Mouse (Mus musculus) ES-E14 (cell line): Measurements from ENCODE around the gene Mical2.

Source experiments
- CHD2 ChIP-seq: IDR thresholded peaks from 2 replicates; pipeline ENCODE4 v1.6.1; 2014; ENCODE audit warnings: mild to moderate bottlenecking, low read depth, low read length, inconsistent platforms
- HCFC1 ChIP-seq: IDR thresholded peaks from 2 replicates; pipeline ENCODE4 v1.6.1; 2012; ENCODE audit warnings: low read length, inconsistent platforms, borderline replicate concordance; ENCODE audit not compliant: insufficient read depth
- MAFK ChIP-seq: IDR thresholded peaks from 2 replicates; pipeline ENCODE4 v1.6.1; 2014; ENCODE audit warnings: mild to moderate bottlenecking, low read depth, low read length, inconsistent platforms; ENCODE audit not compliant: insufficient read depth
- ZC3H11A ChIP-seq: IDR thresholded peaks from 2 replicates; pipeline ENCODE4 v1.6.1; 2012; ENCODE audit warnings: low read depth, mild to moderate bottlenecking, inconsistent platforms, low read length, borderline replicate concordance
- ZNF384 ChIP-seq: IDR thresholded peaks from 2 replicates; pipeline ENCODE4 v1.6.1; 2012; ENCODE audit warnings: low read depth, low read length, inconsistent platforms

DNA sequence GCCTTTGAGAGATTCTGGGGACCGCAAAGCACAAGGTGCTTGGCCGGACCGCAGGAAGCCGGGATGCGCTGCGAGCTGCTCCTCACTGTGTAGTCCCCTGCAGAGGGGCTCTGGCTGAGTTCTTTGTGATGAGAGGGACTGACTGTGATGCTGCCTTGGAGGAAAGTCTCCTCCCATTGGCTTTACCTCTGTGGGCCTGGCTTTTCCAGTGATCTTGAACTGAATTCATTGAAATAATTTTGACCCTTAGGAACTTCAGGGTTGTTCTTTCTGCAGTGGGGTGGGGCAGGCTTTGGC, 1.6 kb downstream of the Mical2 start:
- no peak for TF ChIP-seq HCFC1
- no peak for TF ChIP-seq MAFK
- no peak for TF ChIP-seq ZC3H11A
- TF ChIP-seq CHD2, result no peak
- no peak for TF ChIP-seq ZNF384
